Mouse (Mus musculus): ENCODE data around the gene Fmnl1. TPM values are rescaled to one million over a fixed set of nuclear protein-coding genes. Genes with fewer than 3 reads are reported as not detected.

Fmnl1 gene
- polyA plus RNA-seq, 1 experiment from 2014 or later = 2.5 TPM

GRCm38 (mm10) chr11:103161449-103161848, 9.5 kb upstream of the Fmnl1 start:
- peaks cover 3% of the 10 kb centered on the region; the same call in 1 of the 2 replicates for H3K4me1 ChIP-seq (ENCODE audit: insufficient read depth)
- H3K9me3 ChIP-seq (ENCODE audit: low read depth, low read length) = no peaks in the 10 kb centered on the region
- no peaks in the 10 kb centered on the region for H3K27me3 ChIP-seq (ENCODE audit: insufficient read depth, low read length)
- 67% methylated on average over 7 of the region's 7 CpGs for WGBS
- H3K27ac ChIP-seq (ENCODE audit: low read depth) = no peak overlapping the region
- H3K4me3 ChIP-seq (ENCODE audit: low read depth, low read length) = no peak overlapping the region
- no peaks in the 10 kb centered on the region for H3K36me3 ChIP-seq (ENCODE audit: insufficient read depth)
- H3K9ac ChIP-seq = no peak overlapping the region
- no peak for TF ChIP-seq CTCF (IDR thresholded peaks at IDR 0.05; ENCODE audit: low read depth)
- ATAC-seq (ENCODE audit: insufficient read depth) (no peak), DNase-seq (no peak)
- no peak overlapping the region for H3K4me2 ChIP-seq

GRCm38 (mm10) chr11:103162132-103162531, 8.8 kb upstream of the Fmnl1 start:
- Histone ChIP-seq H3K4me1 (ENCODE audit: insufficient read depth) (peaks cover 3% of the 10 kb centered on the region; the same call in 1 of the 2 replicates), H3K4me3 (ENCODE audit: low read depth, low read length) (no peak overlapping the region), H3K9me3 (ENCODE audit: low read depth, low read length) (no peaks in the 10 kb centered on the region), H3K27me3 (ENCODE audit: insufficient read depth, low read length) (no peaks in the 10 kb centered on the region), H3K4me2 (no peak overlapping the region), H3K27ac (ENCODE audit: low read depth) (no peak overlapping the region), H3K9ac (no peak overlapping the region), H3K36me3 (ENCODE audit: insufficient read depth) (no peaks in the 10 kb centered on the region)
- DNase-seq (peak; percentile 44), ATAC-seq (ENCODE audit: insufficient read depth) (no peak)
- 87% methylated on average over 5 of the region's 5 CpGs for WGBS
- TF ChIP-seq CTCF (IDR thresholded peaks at IDR 0.05; ENCODE audit: low read depth) = peak; percentile 46

- ATAC-seq (ENCODE audit: insufficient read depth) (no peak), DNase-seq (no peak)
- Histone ChIP-seq H3K4me2 (no peak overlapping the region), H3K27me3 (ENCODE audit: insufficient read depth, low read length) (peaks cover 6% of the 10 kb centered on the region), H3K36me3 (ENCODE audit: insufficient read depth) (no peaks in the 10 kb centered on the region), H3K9ac (no peak overlapping the region), H3K4me3 (ENCODE audit: low read depth, low read length) (no peak overlapping the region), H3K27ac (ENCODE audit: low read depth) (no peak overlapping the region), H3K4me1 (ENCODE audit: insufficient read depth) (no peaks in the 10 kb centered on the region), H3K9me3 (ENCODE audit: low read depth, low read length) (no peaks in the 10 kb centered on the region)
- WGBS = 19% methylated on average over 10 of the region's 10 CpGs
- no peak for TF ChIP-seq CTCF (IDR thresholded peaks at IDR 0.05; ENCODE audit: low read depth)
Observed at GRCm38 (mm10) chr11:103164391-103164790, 6.5 kb upstream of the Fmnl1 start.

- ATAC-seq (ENCODE audit: insufficient read depth) = no peak
- WGBS = 23% methylated on average over 9 of the region's 9 CpGs
Observed at GRCm38 (mm10) chr11:103168690-103169390, 2.1 kb upstream of the Fmnl1 start.

GRCm38 (mm10) chr11:103169664-103170063, 1.2 kb upstream of the Fmnl1 start:
- Histone ChIP-seq H3K36me3 (ENCODE audit: insufficient read depth) (no peaks in the 10 kb centered on the region), H3K4me1 (ENCODE audit: insufficient read depth) (no peaks in the 10 kb centered on the region), H3K4me2 (no peak overlapping the region), H3K9me3 (ENCODE audit: low read depth, low read length) (no peaks in the 10 kb centered on the region), H3K27me3 (ENCODE audit: insufficient read depth, low read length) (peaks cover 44% of the 10 kb centered on the region), H3K9ac (no peak overlapping the region), H3K4me3 (ENCODE audit: low read depth, low read length) (no peak overlapping the region), H3K27ac (ENCODE audit: low read depth) (no peak overlapping the region)
- DNase-seq = no peak
- no peak for ATAC-seq (ENCODE audit: insufficient read depth)
- WGBS = 81% methylated on average over 5 of the region's 5 CpGs
- no peak for TF ChIP-seq CTCF (IDR thresholded peaks at IDR 0.05; ENCODE audit: low read depth)

More at GRCm38 (mm10) chr11:103168690-103169390, 2.1 kb upstream of the Fmnl1 start:
- Histone ChIP-seq H3K9me3 (ENCODE audit: low read depth, low read length) (no peaks in the 10 kb centered on the region), H3K4me1 (ENCODE audit: insufficient read depth) (no peaks in the 10 kb centered on the region), H3K27me3 (ENCODE audit: insufficient read depth, low read length) (peaks cover 44% of the 10 kb centered on the region), H3K27ac (ENCODE audit: low read depth) (no peak overlapping the region), H3K4me2 (no peak overlapping the region), H3K36me3 (ENCODE audit: insufficient read depth) (no peaks in the 10 kb centered on the region), H3K9ac (no peak overlapping the region), H3K4me3 (ENCODE audit: low read depth, low read length) (no peak overlapping the region)
- TF ChIP-seq CTCF (IDR thresholded peaks at IDR 0.05; ENCODE audit: low read depth) = peak; percentile 97
- peak; percentile 80 for DNase-seq

- H3K4me1 ChIP-seq (ENCODE audit: insufficient read depth) = no peaks in the 10 kb centered on the region
- peak overlapping the region; percentile 94 for H3K4me2 ChIP-seq
- H3K9ac ChIP-seq = no peak overlapping the region
- peaks cover 44% of the 10 kb centered on the region for H3K27me3 ChIP-seq (ENCODE audit: insufficient read depth, low read length)
- H3K4me3 ChIP-seq (ENCODE audit: low read depth, low read length) = peak overlapping the region; percentile 55; the same call in 1 of the 2 replicates
- 39% methylated on average over 3 of the region's 3 CpGs for WGBS
- DNase-seq (no peak), ATAC-seq (ENCODE audit: insufficient read depth) (no peak)
- TF ChIP-seq CTCF (IDR thresholded peaks at IDR 0.05; ENCODE audit: low read depth) = no peak
- no peak overlapping the region for H3K27ac ChIP-seq (ENCODE audit: low read depth)
- H3K9me3 ChIP-seq (ENCODE audit: low read depth, low read length) = no peaks in the 10 kb centered on the region
- no peaks in the 10 kb centered on the region for H3K36me3 ChIP-seq (ENCODE audit: insufficient read depth)
Observed at GRCm38 (mm10) chr11:103170111-103170493, 805 bp upstream of the Fmnl1 start.

GRCm38 (mm10) chr11:103171286-103171620, 346 bp downstream of the Fmnl1 start:
- peak overlapping the region; percentile 54 for H3K9ac ChIP-seq
- H3K4me3 ChIP-seq (ENCODE audit: low read depth, low read length) = peak overlapping the region; percentile 55
- WGBS = 2% methylated on average over 23 of the region's 23 CpGs
- no peaks in the 10 kb centered on the region for H3K9me3 ChIP-seq (ENCODE audit: low read depth, low read length)
- peak overlapping the region; percentile 94 for H3K4me2 ChIP-seq
- H3K27ac ChIP-seq (ENCODE audit: low read depth) = no peak overlapping the region
- no peak for ATAC-seq (ENCODE audit: insufficient read depth)
- H3K27me3 ChIP-seq (ENCODE audit: insufficient read depth, low read length) = peaks cover 44% of the 10 kb centered on the region
- no peaks in the 10 kb centered on the region for H3K4me1 ChIP-seq (ENCODE audit: insufficient read depth)
- no peaks in the 10 kb centered on the region for H3K36me3 ChIP-seq (ENCODE audit: insufficient read depth)
- no peak for TF ChIP-seq CTCF (IDR thresholded peaks at IDR 0.05; ENCODE audit: low read depth)
- no peak for DNase-seq

All from lung, embryonic 14.5 days (tissue).